Mouse (Mus musculus) liver, adult (tissue): ENCODE measurements around the gene Gjb3.

Source experiments
- GATA4 ChIP-seq: IDR thresholded peaks from 2 replicates; pipeline ENCODE4 v1.6.1; 2014; ENCODE audit warnings: mild to moderate bottlenecking, low read length; ENCODE audit not compliant: insufficient replicate concordance

The Gjb3 gene

DNA sequence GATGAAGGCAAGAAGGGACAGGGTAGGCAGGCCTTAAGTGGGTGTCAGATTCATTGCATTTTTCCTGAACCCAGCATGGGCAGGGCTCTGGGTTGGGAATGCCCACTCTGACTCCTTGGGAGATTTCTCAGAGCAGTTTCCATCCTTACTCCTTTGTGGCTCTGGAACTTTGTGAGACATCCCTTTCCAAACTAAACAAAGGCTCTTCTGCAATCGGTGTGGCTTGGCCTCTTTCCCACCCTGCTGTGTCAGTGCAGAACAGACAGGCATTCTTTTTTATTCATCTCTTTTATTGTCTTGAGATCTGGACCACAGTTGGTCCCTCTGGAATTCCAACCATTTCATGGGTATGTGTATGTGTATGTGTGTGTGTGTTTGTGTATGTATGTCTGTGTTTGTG lies 21.9 kb upstream of the Gjb3 start:
- TF ChIP-seq GATA4, result no peak

GRCm38 (mm10) chr4:127349560-127350300 lies 19.1 kb upstream of the Gjb3 start:
- no peak for TF ChIP-seq GATA4

DNA sequence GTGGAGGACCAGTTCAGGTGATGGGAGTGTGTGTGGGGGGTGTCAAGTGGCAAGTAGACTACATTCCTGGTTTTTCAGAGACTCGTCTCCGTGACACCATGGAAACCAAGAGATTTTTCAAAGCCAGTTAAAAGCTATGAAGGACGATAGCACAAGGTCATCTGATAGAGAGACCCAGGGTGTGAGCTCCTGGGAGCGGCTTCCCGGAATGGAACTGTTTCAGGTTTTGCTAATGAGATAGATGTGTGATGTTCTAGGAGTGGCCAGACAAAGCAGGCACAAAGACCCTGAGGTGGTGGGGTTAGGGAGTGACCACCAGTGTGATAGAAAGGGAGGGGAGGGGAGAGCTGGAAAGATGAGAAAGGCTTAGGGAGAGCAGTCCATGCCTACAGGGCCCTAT lies 14.4 kb upstream of the Gjb3 start:
- TF ChIP-seq GATA4, result no peak

DNA sequence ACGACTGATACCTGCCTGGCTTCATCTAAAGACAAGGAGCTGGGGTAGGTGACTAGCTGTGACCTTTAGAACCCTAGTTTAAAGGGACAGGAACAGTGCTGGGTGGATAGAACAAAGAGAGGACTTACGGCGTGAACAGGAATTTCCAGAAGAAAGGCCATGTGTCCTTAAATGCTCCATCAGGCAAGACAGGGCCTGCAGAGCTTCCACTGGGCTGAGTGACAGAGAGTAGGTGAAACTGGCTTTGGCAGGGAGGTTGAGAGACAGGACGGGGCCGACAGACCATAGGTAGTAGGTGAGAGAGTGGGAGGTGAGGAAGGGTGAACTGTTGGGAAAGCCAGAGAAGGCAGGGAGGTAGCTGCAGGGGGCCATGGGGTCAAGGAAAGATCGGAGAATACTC lies 10.7 kb upstream of the Gjb3 start:
- no peak for TF ChIP-seq GATA4

- TF ChIP-seq GATA4, result no peak
These were observed 7.0 kb upstream of the Gjb3 start for GRCm38 (mm10) chr4:127337668-127338067.

DNA sequence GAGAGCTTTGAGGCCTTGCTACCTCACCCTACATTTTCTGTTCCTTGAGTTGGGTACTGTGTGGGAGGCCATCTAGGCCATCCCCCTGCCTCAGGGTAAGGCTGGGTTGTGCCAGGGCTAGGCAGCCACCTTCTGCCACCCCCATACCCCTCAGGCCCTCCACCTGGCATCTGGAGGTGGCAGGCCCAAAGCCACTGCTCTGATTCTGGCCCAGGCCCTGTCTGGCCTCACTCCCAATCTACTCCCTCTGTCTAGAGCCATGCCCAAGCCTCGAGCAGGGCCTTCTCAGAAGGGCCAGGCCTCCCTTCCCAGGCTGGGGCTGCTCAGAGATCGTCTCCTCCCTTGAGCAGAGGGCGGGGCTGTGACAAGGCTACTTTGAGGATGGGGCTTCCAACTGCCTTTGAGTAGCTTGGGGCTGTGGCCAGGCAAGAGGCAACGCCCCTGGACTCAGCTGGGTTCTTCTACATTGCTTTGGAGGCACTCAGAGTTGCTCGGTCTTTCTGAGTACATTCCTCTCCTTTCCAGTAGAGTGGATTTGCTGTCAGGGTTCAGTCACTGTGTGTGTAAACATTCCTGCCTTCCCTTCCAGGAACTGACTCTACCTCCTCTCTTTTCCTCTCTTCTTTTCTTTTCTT lies 4.3 kb upstream of the Gjb3 start:
- no peak for TF ChIP-seq GATA4

DNA sequence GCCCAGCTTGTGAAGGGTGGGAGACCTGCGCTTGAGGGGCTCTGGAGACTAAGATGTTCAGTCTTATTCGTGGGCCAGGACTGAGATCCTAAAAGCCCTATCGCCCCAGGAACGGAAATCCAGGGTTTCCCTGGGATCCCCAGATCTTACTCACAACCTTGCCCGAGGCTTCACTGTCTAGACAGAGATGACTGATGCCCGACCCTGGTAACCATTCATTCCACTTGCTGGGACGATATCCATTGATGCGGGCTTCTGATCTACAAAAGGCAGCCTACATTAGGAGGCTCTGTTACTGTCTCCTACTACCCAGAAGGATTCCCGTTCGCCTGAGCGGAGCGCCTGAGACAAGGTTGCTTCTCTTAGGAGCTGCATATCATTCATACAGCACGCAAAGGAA lies 527 bp upstream of the Gjb3 start:
- no peak for TF ChIP-seq GATA4

- no peak for TF ChIP-seq GATA4
These were observed 893 bp downstream of the Gjb3 start for GRCm38 (mm10) chr4:127329751-127330150.

DNA sequence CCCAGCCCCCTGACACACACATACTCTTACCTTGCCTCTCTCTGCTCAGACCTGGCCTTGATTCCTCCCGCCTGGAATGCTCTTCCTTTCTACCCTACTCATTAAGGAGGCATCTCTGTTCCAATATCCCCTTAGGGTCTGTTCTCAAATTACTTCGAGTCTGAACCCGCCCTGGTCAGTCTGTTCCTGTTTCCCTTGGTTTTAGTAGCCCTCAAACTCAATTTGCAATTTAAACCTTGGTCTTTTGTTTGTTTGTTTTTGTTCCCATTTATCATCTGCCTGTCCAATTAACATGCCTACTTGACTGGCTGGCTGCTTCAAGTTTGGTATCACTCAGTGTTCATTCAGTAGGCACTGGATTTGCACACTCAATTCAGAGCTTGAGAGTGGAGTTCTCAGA lies 1.6 kb downstream of the Gjb3 start:
- TF ChIP-seq GATA4, result no peak

- no peak for TF ChIP-seq GATA4
These were observed 2.3 kb downstream of the Gjb3 start for GRCm38 (mm10) chr4:127328378-127328777.

DNA sequence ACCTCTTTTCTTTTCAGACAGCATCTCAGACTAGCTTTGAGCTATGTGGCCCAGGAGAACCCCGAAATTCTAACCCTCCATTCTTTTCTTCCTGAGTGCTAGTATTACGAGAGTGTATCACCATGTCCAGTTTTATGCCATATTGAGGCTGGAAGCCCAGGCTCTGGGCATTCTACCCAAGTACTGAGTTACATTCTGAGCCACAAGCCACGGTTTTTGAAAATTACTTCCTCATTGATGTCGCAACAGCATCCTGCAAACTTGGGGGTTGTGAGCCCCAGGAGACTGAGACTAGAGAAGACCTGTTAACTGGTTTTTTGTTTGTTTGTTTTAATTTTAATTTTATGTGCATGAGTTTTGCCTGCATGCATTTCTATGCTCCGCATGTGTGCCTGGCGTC lies 2.9 kb downstream of the Gjb3 start:
- no peak for TF ChIP-seq GATA4

DNA sequence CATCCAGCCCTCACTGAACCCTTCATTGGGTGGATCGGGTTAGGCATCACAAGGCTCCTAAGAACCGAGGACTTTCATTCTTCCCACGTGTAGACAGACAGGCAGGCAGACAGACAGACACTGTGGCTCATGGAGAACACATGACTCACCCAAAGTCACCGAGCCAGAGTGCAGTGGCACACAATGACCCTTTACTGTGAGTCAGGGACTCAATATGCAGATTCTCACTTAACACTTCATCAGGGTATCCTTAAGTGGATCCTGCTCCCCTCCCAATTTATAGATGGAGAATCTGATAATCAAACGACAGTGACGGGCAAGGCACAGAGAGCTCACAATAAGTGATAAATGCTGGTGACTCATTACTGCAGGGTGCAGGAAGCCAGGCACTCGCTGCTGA lies 3.4 kb downstream of the Gjb3 start:
- TF ChIP-seq GATA4, result no peak

- TF ChIP-seq GATA4, result no peak
These were observed 5.4 kb downstream of the Gjb3 start for GRCm38 (mm10) chr4:127325276-127325675.

GRCm38 (mm10) chr4:127324759-127325158 lies 5.9 kb downstream of the Gjb3 start:
- TF ChIP-seq GATA4, result no peak

DNA sequence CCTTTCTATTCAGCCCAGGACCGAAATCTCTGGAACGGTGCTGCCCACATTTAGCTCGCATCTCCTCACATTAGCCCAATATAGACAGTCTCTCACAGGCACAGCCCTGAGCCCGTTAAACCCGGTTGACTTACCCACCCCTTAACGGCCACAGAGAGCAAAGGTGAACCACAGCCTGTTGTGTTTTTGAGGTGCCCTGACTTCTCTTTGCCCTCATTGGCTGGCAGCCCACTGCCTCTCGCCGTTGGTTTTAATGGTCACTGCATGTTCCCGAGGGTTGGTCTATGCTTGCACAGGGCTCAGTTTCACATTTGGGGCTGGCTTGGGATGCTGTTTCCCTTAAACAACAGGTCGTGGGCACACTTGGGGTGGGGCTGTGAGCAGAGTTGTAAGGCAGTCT lies 6.3 kb downstream of the Gjb3 start:
- no peak for TF ChIP-seq GATA4

DNA sequence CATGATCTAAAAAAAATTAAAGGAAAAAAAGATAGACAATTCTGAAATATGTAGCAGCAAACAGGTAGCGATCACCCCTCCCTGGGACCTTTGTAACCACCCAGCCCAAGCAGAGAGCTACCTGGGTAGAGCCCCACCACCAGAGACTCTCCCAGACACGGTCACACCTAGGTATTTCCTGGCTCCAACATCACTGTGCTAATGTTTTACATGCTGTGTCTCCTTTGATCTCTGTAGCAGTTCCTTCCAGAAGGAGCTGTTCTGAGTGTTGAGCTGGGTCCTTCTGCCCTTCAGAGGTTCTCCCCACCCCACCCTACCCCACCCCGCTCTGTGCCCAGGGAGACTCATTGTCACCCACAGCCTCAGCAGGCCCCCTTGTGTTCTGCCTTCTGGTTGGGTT lies 7.0 kb downstream of the Gjb3 start:
- TF ChIP-seq GATA4, result no peak

GRCm38 (mm10) chr4:127319613-127320012 lies 11.0 kb downstream of the Gjb3 start:
- no peak for TF ChIP-seq GATA4
